15 mouse cellular contexts compared by ENCODE assay signal in genomic region chr16:38678853-38679252, GRCm38 (mm10). TPM values are rescaled to one million over a fixed set of nuclear protein-coding genes. Genes with fewer than 3 reads are reported as not detected.
DNase-seq lines count a peak whose midpoint lies in the region; ATAC-seq and TF ChIP-seq lines count a peak whose summit lies in the region.
"Had no signal": no experiment of that assay in that cellular context is flagged by ENCODE, and none has a peak within 500 bp of the region (broad histone marks: within the 10 kb centered on the region; RNA-seq: fewer than 3 reads in every experiment).

No protein-coding gene starts in this region.

- H3K36me3 ChIP-seq in lung, embryonic 16.5 days (ENCODE audit: control insufficient read depth, insufficient read depth, low read length): no peaks in the 10 kb centered on the region; the same call in 1 of the 2 replicates
- H3K36me3 ChIP-seq in forebrain, embryonic 10.5 days (replicated peaks): 0 out of 2 replicates have a peak, but pooled peaks cover 1% of the 10 kb centered on the region
- no peaks in the 10 kb centered on the region for H3K36me3 ChIP-seq in hindbrain, embryonic 11.5 days (ENCODE audit: control insufficient read depth, insufficient read depth, low read length)
- H3K36me3 ChIP-seq: hindbrain, embryonic 12.5 days; liver, embryonic 13.5 days; midbrain, embryonic 13.5 days; neural tube, embryonic 12.5 days had no signal

- DNase-seq in gastrocnemius, adult 2 months: no peak
- no peak for DNase-seq in gastrocnemius, postnatal 36 days
- no peak for DNase-seq in lung, adult 2 months
- DNase-seq in forebrain, embryonic 10.5 days (ENCODE audit: extremely low spot score, low spot score): no peak
- no peak for DNase-seq in hindbrain, embryonic 11.5 days (ENCODE audit: low spot score)
- DNase-seq: cerebellum, postnatal 36 days; liver, embryonic 13.5 days; retina, postnatal 1 day; thymus, postnatal 14 days had no signal

- no peaks in the 10 kb centered on the region for H3K27me3 ChIP-seq in lung, embryonic 16.5 days (ENCODE audit: control insufficient read depth, insufficient read depth, low read depth, low read length)
- no peaks in the 10 kb centered on the region for H3K27me3 ChIP-seq in forebrain, embryonic 10.5 days (ENCODE audit: poor library complexity, severe bottlenecking)
- H3K27me3 ChIP-seq in hindbrain, embryonic 11.5 days (ENCODE audit: control insufficient read depth, insufficient read depth, low read length): no peaks in the 10 kb centered on the region
- H3K27me3 ChIP-seq: hindbrain, embryonic 12.5 days; liver, embryonic 13.5 days; midbrain, embryonic 13.5 days; neural tube, embryonic 12.5 days had no signal

- no peaks in the 10 kb centered on the region; the same call in 1 of the 2 replicates for H3K4me1 ChIP-seq in lung, embryonic 16.5 days (replicated peaks; ENCODE audit: control insufficient read depth, insufficient read depth, low read length)
- H3K4me1 ChIP-seq in lung, adult 2 months (ENCODE audit: control insufficient read depth, insufficient read depth, low read length): peaks cover 23% of the 10 kb centered on the region
- peaks cover 19% of the 10 kb centered on the region for H3K4me1 ChIP-seq in forebrain, embryonic 10.5 days
- no peaks in the 10 kb centered on the region for H3K4me1 ChIP-seq in hindbrain, embryonic 11.5 days (replicated peaks; ENCODE audit: control insufficient read depth, insufficient read depth, low read length)

- 0 out of 2 replicates have a peak overlapping the region, but pooled peaks have one; percentile 38 for H3K4me2 ChIP-seq in lung, embryonic 16.5 days (ENCODE audit: low read depth, low read length)
- H3K4me2 ChIP-seq in hindbrain, embryonic 11.5 days (replicated peaks; ENCODE audit: low read depth, low read length): no peak overlapping the region
- H3K4me2 ChIP-seq: hindbrain, embryonic 12.5 days; midbrain, embryonic 13.5 days; neural tube, embryonic 12.5 days had no signal

- H3K4me3 ChIP-seq in gastrocnemius, adult 2 months: peak overlapping the region; percentile 61
- H3K4me3 ChIP-seq in lung, embryonic 16.5 days (ENCODE audit: low read length): no peak overlapping the region
- H3K4me3 ChIP-seq in lung, adult 2 months (replicated peaks; ENCODE audit: extremely low read depth, low read depth, low read length): no peak overlapping the region
- H3K4me3 ChIP-seq in forebrain, embryonic 10.5 days: no peak overlapping the region
- no peak overlapping the region for H3K4me3 ChIP-seq in hindbrain, embryonic 11.5 days (ENCODE audit: low read depth, low read length)
- H3K4me3 ChIP-seq: hindbrain, embryonic 12.5 days; liver, embryonic 13.5 days; midbrain, embryonic 13.5 days; neural tube, embryonic 12.5 days had no signal

- no peaks in the 10 kb centered on the region for H3K9me3 ChIP-seq in lung, embryonic 16.5 days (ENCODE audit: control insufficient read depth, low read length)
- no peaks in the 10 kb centered on the region for H3K9me3 ChIP-seq in forebrain, embryonic 10.5 days
- H3K9me3 ChIP-seq in hindbrain, embryonic 11.5 days (ENCODE audit: control insufficient read depth, low read length): no peaks in the 10 kb centered on the region
- H3K9me3 ChIP-seq: hindbrain, embryonic 12.5 days; liver, embryonic 13.5 days; midbrain, embryonic 13.5 days; neural tube, embryonic 12.5 days had no signal

- intact Hi-C loops in gastrocnemius, adult 2 months (cut with DNase I): no loop called here
- intact Hi-C loops in gastrocnemius, postnatal 36 days (cut with DNase I): no loop called here

- TF ChIP-seq POLR2A in lung, adult 2 months (IDR thresholded peaks at IDR 0.05; ENCODE audit: borderline replicate concordance, extremely low read depth, low read depth, low read length): no peak

- ATAC-seq in lung, embryonic 16.5 days (ENCODE audit: low read depth): no peak
- ATAC-seq in common myeloid progenitor, adult 5-6 weeks (replicated peaks; ENCODE audit: low read depth, poor library complexity, severe bottlenecking): peak; percentile 71
- peak; percentile 40; the same call in 1 of the 2 replicates for ATAC-seq in monocyte, adult 5-6 weeks (replicated peaks; ENCODE audit: insufficient number of reproducible peaks, low FRiP score, low TSS enrichment, poor library complexity, severe bottlenecking)
- no peak for ATAC-seq in hindbrain, embryonic 11.5 days (ENCODE audit: low FRiP score)
- ATAC-seq: midbrain, embryonic 13.5 days had no signal

- H3K27ac ChIP-seq in gastrocnemius, adult 2 months: peak overlapping the region; percentile 85
- no peak overlapping the region for H3K27ac ChIP-seq in lung, embryonic 16.5 days (ENCODE audit: low read length)
- no peak overlapping the region for H3K27ac ChIP-seq in forebrain, embryonic 10.5 days
- no peak overlapping the region for H3K27ac ChIP-seq in hindbrain, embryonic 11.5 days (ENCODE audit: low read depth, low read length)
- H3K27ac ChIP-seq: liver, embryonic 13.5 days; midbrain, embryonic 13.5 days; neural tube, embryonic 12.5 days had no signal

- no peak for TF ChIP-seq CTCF in gastrocnemius, adult 2 months (IDR thresholded peaks at IDR 0.05)
- TF ChIP-seq CTCF in lung, adult 2 months (IDR thresholded peaks at IDR 0.05; ENCODE audit: insufficient read depth, low read length): no peak

- 71% methylated on average over 8 of the region's 8 CpGs for WGBS in lung, embryonic 16.5 days
- 50% methylated on average over 8 of the region's 8 CpGs for WGBS in lung, adult 2 months
- WGBS in forebrain, embryonic 10.5 days: 86% methylated on average over 8 of the region's 8 CpGs
- 76% methylated on average over 8 of the region's 8 CpGs for WGBS in hindbrain, embryonic 11.5 days

- no peak overlapping the region for H3K9ac ChIP-seq in lung, embryonic 16.5 days (ENCODE audit: low read length)
- H3K9ac ChIP-seq in hindbrain, embryonic 11.5 days (ENCODE audit: low read depth, low read length): no peak overlapping the region
- H3K9ac ChIP-seq: hindbrain, embryonic 12.5 days; liver, embryonic 13.5 days; midbrain, embryonic 13.5 days; neural tube, embryonic 12.5 days had no signal

RNA-seq across cellular contexts. Expression of gene Arhgap31, which starts 34.2 kb away (rescaled TPM):
- total RNA-seq in gastrocnemius, adult 2 months (2021): 10 to 100 TPM; 11.9 to 18.6 TPM
- total RNA-seq in gastrocnemius, postnatal 36 days (2021): 10 to 100 TPM; 12.3 to 12.4 TPM
- polyA plus RNA-seq in lung, embryonic 16.5 days (2015; fragmentation: Nextera tagmentation; extraction: Ambion mirVana): 21.5 and 23.9 TPM in 2 replicates
- polyA plus RNA-seq in lung, adult 2 months (2012; rRNA removed): 43.9 and 46.8 TPM in 2 replicates
- 4.0 and 4.5 TPM in 2 replicates for total RNA-seq in common myeloid progenitor, adult 5-6 weeks (2017)
- 8.6 to 14.4 TPM (median 13.7 TPM) in 3 replicates for total RNA-seq in monocyte, adult 5-6 weeks (2017)
- polyA plus RNA-seq in forebrain, embryonic 10.5 days (2016; fragmentation: Nextera tagmentation; extraction: Ambion mirVana): 7.3 and 7.4 TPM in 2 replicates
- polyA plus RNA-seq in hindbrain, embryonic 11.5 days (2014; fragmentation: Nextera tagmentation; extraction: Ambion mirVana): 7.3 and 9.0 TPM in 2 replicates

Comparison
In these comparisons a context has a peak if more than half of its experiments do, and no peak if none do; other contexts are left out.
1. ATAC-seq: peak in common myeloid progenitor, adult 5-6 weeks (single experiment) and monocyte, adult 5-6 weeks (single experiment); none in lung, embryonic 16.5 days (single experiment) and hindbrain, embryonic 11.5 days (single experiment).